Mouse (Mus musculus) MEL (cell line): Measurements from ENCODE around the gene Lyg2. TPM values are rescaled to one million over a fixed set of nuclear protein-coding genes. Genes with fewer than 3 reads are reported as not detected.
A peak's percentile ranks its signal among the peaks of the same experiment; 100 is the strongest.

Experiments
- DNase-seq: peaks from one replicate; pipeline ENCODE4 v3.0.0; 2011; ENCODE audit warnings: low read depth, low spot score
- H3K27ac ChIP-seq: 2 replicates; pipeline ENCODE4 v1.5.1; 2012; ENCODE audit warnings: low read depth, mild to moderate bottlenecking, control low read depth, low read length, moderate library complexity; ENCODE audit not compliant: control insufficient read depth
- H3K27me3 ChIP-seq, 2 experiments: fragments of 150-350 bp in 1 of 2; sonication (generic) in 1 of 2; 2 replicates each; pipeline ENCODE4 v1.6.1; 2012; ENCODE audit warnings: low read length in 2 of 2, mild to moderate bottlenecking in 2 of 2, improper control_type of control experiment in 1 of 2, moderate library complexity in 1 of 2; ENCODE audit not compliant: insufficient read depth in 2 of 2, control insufficient read depth in 1 of 2
- H3K36me3 ChIP-seq, 2 experiments: 2 replicates each; pipeline ENCODE4 v1.6.1; 2012 to 2014; ENCODE audit warnings: low read length in 2 of 2, improper control_type of control experiment in 1 of 2, inconsistent platforms in 1 of 2, mild to moderate bottlenecking in 1 of 2; ENCODE audit not compliant: insufficient read depth in 2 of 2, control insufficient read depth in 1 of 2
- H3K4me1 ChIP-seq, 2 experiments: fragments of 150-350 bp in 1 of 2; sonication (generic) in 1 of 2; 2 replicates each; pipeline ENCODE4 v1.6.1; 2012; ENCODE audit warnings: low read length in 2 of 2, improper control_type of control experiment in 1 of 2, mild to moderate bottlenecking in 1 of 2; ENCODE audit not compliant: insufficient read depth in 2 of 2, control insufficient read depth in 1 of 2
- H3K4me3 ChIP-seq, 2 experiments: fragments of 150-350 bp in 1 of 2; sonication (generic) in 1 of 2; 2 replicates each; pipeline ENCODE4 v1.5.1; 2012; ENCODE audit warnings: low read depth in 2 of 2, low read length in 2 of 2, mild to moderate bottlenecking in 2 of 2, moderate library complexity in 2 of 2, control low read depth in 1 of 2, improper control_type of control experiment in 1 of 2; ENCODE audit not compliant: control insufficient read depth in 1 of 2, insufficient read depth in 1 of 2
- H3K79me2 ChIP-seq: 2 replicates; pipeline ENCODE4 v1.6.1; 2012; ENCODE audit warnings: mild to moderate bottlenecking, low read length, moderate library complexity; ENCODE audit not compliant: control insufficient read depth, poor library complexity, insufficient read depth
- H3K9ac ChIP-seq: 2 replicates; pipeline ENCODE4 v1.6.1; 2012; ENCODE audit warnings: low read depth, mild to moderate bottlenecking, control low read depth, low read length, moderate library complexity; ENCODE audit not compliant: control insufficient read depth, poor library complexity, severe bottlenecking
- H3K9me3 ChIP-seq: fragments of 150-350 bp; sonication (generic); replicated peaks from 2 replicates; pipeline ENCODE4 v1.6.1; 2012; ENCODE audit warnings: mild to moderate bottlenecking, low read length, improper control_type of control experiment, moderate library complexity; ENCODE audit not compliant: insufficient read depth
- CHD2 ChIP-seq: IDR thresholded peaks from 2 replicates; pipeline ENCODE4 v1.6.1; 2011; ENCODE audit warnings: low read length, improper control_type of control experiment
- CTCF ChIP-seq, 3 experiments: IDR thresholded peaks in 2 of 3; conservative IDR thresholded peaks in 1 of 3; 2 replicates each; pipeline ENCODE4 v1.5.1; 2011 to 2012; ENCODE audit warnings: low read length in 3 of 3, low read depth in 2 of 3, mild to moderate bottlenecking in 2 of 3, improper control_type of control experiment in 1 of 3, inconsistent platforms in 1 of 3, mixed read lengths in 1 of 3, moderate library complexity in 1 of 3; ENCODE audit not compliant: control insufficient read depth in 1 of 3, insufficient read depth in 1 of 3, poor library complexity in 1 of 3, severe bottlenecking in 1 of 3
- E2F4 ChIP-seq: IDR thresholded peaks from 2 replicates; pipeline ENCODE4 v1.6.1; 2011; ENCODE audit warnings: low read depth, low read length, improper control_type of control experiment, borderline replicate concordance
- ELF1 ChIP-seq: IDR thresholded peaks from 2 replicates; pipeline ENCODE4 v1.6.1; 2014; ENCODE audit warnings: low read depth, mild to moderate bottlenecking, inconsistent platforms, low read length, improper control_type of control experiment, moderate library complexity
- EP300 ChIP-seq, 2 experiments: IDR thresholded peaks; 2 replicates each; pipeline ENCODE4 v1.6.1; 2011; ENCODE audit warnings: improper control_type of control experiment in 2 of 2, low read length in 2 of 2, low read depth in 1 of 2, mild to moderate bottlenecking in 1 of 2
- GABPA ChIP-seq: IDR thresholded peaks from 2 replicates; pipeline ENCODE4 v1.6.1; 2012; ENCODE audit warnings: low read depth, mild to moderate bottlenecking, inconsistent platforms, low read length, improper control_type of control experiment, moderate library complexity
- GATA1 ChIP-seq: IDR thresholded peaks from 2 replicates; pipeline ENCODE4 v1.6.1; 2011; ENCODE audit warnings: low read depth, low read length, improper control_type of control experiment
- JUND ChIP-seq: IDR thresholded peaks from 2 replicates; pipeline ENCODE4 v1.6.1; 2011; ENCODE audit warnings: low read depth, mild to moderate bottlenecking, improper control_type of control experiment, low read length
- MAFK ChIP-seq: IDR thresholded peaks from 2 replicates; pipeline ENCODE4 v1.6.1; 2011; ENCODE audit warnings: low read depth, mild to moderate bottlenecking, low read length, improper control_type of control experiment, borderline replicate concordance
- MAX ChIP-seq: IDR thresholded peaks from 2 replicates; pipeline ENCODE4 v1.6.1; 2011; ENCODE audit warnings: low read length, improper control_type of control experiment
- MAZ ChIP-seq: IDR thresholded peaks from 2 replicates; pipeline ENCODE4 v1.6.1; 2012; ENCODE audit warnings: low read depth, mild to moderate bottlenecking, inconsistent platforms, low read length, improper control_type of control experiment
- MEF2A ChIP-seq: IDR thresholded peaks from 2 replicates; pipeline ENCODE4 v1.6.1; 2014; ENCODE audit warnings: low read depth, mild to moderate bottlenecking, inconsistent platforms, low read length, improper control_type of control experiment; ENCODE audit not compliant: poor library complexity, insufficient replicate concordance, severe bottlenecking; ENCODE audit errors: extremely low read depth
- MXI1 ChIP-seq: IDR thresholded peaks from 2 replicates; pipeline ENCODE4 v1.6.1; 2011; ENCODE audit warnings: mild to moderate bottlenecking, low read depth, low read length, improper control_type of control experiment
- MYB ChIP-seq: IDR thresholded peaks from 2 replicates; pipeline ENCODE4 v1.6.1; 2011; ENCODE audit warnings: mild to moderate bottlenecking, low read depth, low read length, improper control_type of control experiment
- NELFE ChIP-seq: IDR thresholded peaks from 2 replicates; pipeline ENCODE4 v1.6.1; 2011; ENCODE audit warnings: low read depth, low read length, improper control_type of control experiment
- RAD21 ChIP-seq: IDR thresholded peaks from 2 replicates; pipeline ENCODE4 v1.6.1; 2011; ENCODE audit warnings: mild to moderate bottlenecking, low read depth, low read length, improper control_type of control experiment
- TAL1 ChIP-seq: IDR thresholded peaks from 2 replicates; pipeline ENCODE4 v1.6.1; 2012; ENCODE audit warnings: mild to moderate bottlenecking, inconsistent platforms, low read length, moderate library complexity, mixed read lengths
- ZKSCAN1 ChIP-seq: IDR thresholded peaks from 2 replicates; pipeline ENCODE4 v1.6.1; 2012; ENCODE audit warnings: low read depth, mild to moderate bottlenecking, inconsistent platforms, low read length, improper control_type of control experiment, moderate library complexity
- ZNF384 ChIP-seq: IDR thresholded peaks from 2 replicates; pipeline ENCODE4 v1.6.1; 2012; ENCODE audit warnings: low read depth, mild to moderate bottlenecking, inconsistent platforms, low read length, improper control_type of control experiment
- polyA plus RNA-seq, 2 experiments: library from polyadenylated mRNA; stranded (reverse) in 1 of 2; unstranded in 1 of 2; fragments of >175 nt in 1 of 2; fragments of >200 nt in 1 of 2; gene quantifications; 2 replicates each; pipeline versions ENCODE4 v1.2.1 to v1.2.4; 2012; ENCODE audit warnings: low replicate concordance in 2 of 2, low read depth in 1 of 2; ENCODE audit not compliant: insufficient read length in 2 of 2, insufficient read depth in 1 of 2, missing spikeins in 1 of 2
- total RNA-seq: library from RNA; depleted of rRNA; stranded (reverse); fragments of 300-350 nt; gene quantifications from 2 replicates; pipeline ENCODE4 v1.2.3, GENCODE M21; 2012

Lyg2 gene
- total and polyA plus RNA-seq, 3 experiments = not detected

DNA sequence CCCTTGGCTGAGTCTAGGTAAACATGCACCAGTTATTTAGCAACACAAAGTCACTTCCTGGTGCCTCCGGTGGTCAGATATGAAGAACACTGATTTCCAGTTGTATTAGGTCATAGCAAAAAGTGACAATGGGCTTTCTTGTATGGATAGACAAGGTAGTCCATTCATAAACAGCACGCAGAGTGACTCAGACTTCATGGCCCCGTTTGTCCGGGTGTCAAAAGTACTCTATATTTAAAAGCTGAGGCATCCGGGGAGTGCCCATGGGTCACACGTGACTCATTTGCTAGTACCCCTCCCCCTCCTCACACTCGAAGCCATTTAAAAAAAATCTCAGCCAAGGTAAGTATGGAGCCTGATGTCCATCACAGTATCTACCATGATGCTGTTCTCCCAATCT, 38.5 kb upstream of the Lyg2 start:
- TF ChIP-seq CHD2 (no peak), ZNF384 (no peak), MAZ (no peak)
- H3K27me3 ChIP-seq = peaks cover 7 to 16% of the 10 kb centered on the region in 2 experiments
- DNase-seq = no peak
- no peak overlapping the region for H3K9ac ChIP-seq
- no peak overlapping the region for H3K4me3 ChIP-seq
- no peaks in the 10 kb centered on the region for H3K79me2 ChIP-seq
- H3K9me3 ChIP-seq = no peaks in the 10 kb centered on the region
- no peak overlapping the region for H3K27ac ChIP-seq
- H3K4me1 ChIP-seq = no peaks in the 10 kb centered on the region
- H3K36me3 ChIP-seq = no peaks in the 10 kb centered on the region

DNA sequence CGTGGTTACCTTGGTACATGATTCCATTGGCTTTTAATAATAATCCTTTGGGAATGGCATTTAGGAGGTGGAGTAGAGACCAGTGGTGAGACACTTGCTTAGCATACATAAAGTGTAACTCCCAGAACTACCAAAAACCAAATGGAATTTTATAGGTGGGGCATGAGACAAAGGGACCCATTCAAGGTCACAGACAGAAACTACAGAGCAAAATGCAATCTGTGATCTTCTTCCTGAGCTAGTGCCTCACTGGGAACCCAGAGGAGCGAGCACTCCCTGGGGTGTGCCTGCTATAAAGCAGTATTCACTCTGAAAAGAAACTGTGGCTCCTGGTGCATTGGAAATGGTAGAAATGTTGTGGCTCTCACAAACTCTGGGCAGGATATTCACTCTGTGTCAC, 32.6 kb upstream of the Lyg2 start:
- TF ChIP-seq MAX = no peak
- TF ChIP-seq, all 39 proteins: peak for 0
- no peaks in the 10 kb centered on the region for H3K36me3 ChIP-seq
- no peak for DNase-seq
- H3K27ac ChIP-seq = no peak overlapping the region
- no peaks in the 10 kb centered on the region for H3K79me2 ChIP-seq
- H3K4me1 ChIP-seq = no peaks in the 10 kb centered on the region
- no peak overlapping the region for H3K9ac ChIP-seq
- no peak overlapping the region for H3K4me3 ChIP-seq
- no peaks in the 10 kb centered on the region for H3K9me3 ChIP-seq
- H3K27me3 ChIP-seq = peaks cover 0 to 3% of the 10 kb centered on the region in 2 experiments; a peak in 3 of 4 replicates

DNA sequence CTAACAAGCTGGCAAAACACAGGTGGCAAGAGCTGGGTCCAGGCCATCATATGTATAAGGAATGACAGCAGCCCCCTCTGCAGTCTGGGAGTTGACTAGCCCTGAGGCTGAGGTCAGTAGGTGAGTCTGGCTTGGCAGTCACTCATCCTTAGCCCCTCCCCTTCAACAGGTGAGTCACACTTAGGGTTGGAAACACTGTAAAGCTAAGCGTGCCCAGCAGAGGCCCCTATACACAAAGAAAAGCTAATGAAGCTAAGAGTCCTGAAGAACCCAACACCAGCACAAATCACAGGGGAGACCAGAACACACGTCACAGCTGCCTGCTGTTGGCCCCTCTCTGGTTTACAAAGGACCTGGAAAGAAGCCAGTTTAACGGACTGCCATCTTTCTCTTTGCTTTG, 15.5 kb upstream of the Lyg2 start:
- peak; percentile 18 for DNase-seq
- H3K27me3 ChIP-seq = no peaks in the 10 kb centered on the region
- no peak overlapping the region for H3K27ac ChIP-seq
- peak; percentile 35 for TF ChIP-seq RAD21
- no peak for TF ChIP-seq GATA1
- peak in 1 of 3 experiments; percentile 16; a peak in 1 of 6 replicates for TF ChIP-seq CTCF (IDR thresholded peaks at IDR 0.05 in 2 of 3, conservative IDR thresholded peaks at IDR 0.05 in 1 of 3; ENCODE audit: control insufficient read depth in 1 of 3, insufficient read depth in 1 of 3, low read depth in 2 of 3, low read length in 3 of 3, poor library complexity in 1 of 3, severe bottlenecking in 1 of 3)
- no peak for TF ChIP-seq GABPA
- no peaks in the 10 kb centered on the region for H3K79me2 ChIP-seq
- no peaks in the 10 kb centered on the region for H3K4me1 ChIP-seq
- H3K36me3 ChIP-seq = no peaks in the 10 kb centered on the region
- no peak overlapping the region for H3K4me3 ChIP-seq
- H3K9me3 ChIP-seq = no peaks in the 10 kb centered on the region
- no peak overlapping the region for H3K9ac ChIP-seq

DNA sequence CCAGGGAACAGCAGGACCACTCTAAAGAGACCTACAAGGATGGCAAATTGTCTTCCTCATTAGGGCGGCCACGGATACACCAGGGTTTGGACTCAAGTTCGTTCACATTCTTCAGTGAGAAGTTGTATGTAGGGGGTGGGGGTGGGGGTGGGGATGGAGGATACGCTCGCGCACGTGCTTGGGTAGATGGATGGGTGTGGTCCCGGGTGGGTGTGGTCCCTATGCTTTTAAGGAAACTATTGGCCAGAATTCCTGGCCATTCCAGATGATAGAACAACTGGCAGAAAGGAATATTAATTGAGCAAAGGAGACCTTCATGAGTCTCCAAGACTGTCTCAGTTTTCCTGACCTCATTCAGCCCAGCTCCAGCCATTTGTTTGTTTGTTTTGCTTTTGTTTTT, 9.7 kb upstream of the Lyg2 start:
- no peaks in the 10 kb centered on the region for H3K79me2 ChIP-seq
- TF ChIP-seq ELF1 = no peak
- no peak for TF ChIP-seq NELFE
- no peak for TF ChIP-seq E2F4
- no peak for TF ChIP-seq MAFK
- no peak for TF ChIP-seq ZKSCAN1
- no peak for TF ChIP-seq MEF2A
- TF ChIP-seq MYB = no peak
- no peak for TF ChIP-seq TAL1
- TF ChIP-seq EP300 (IDR thresholded peaks at IDR 0.05; ENCODE audit: low read depth in 1 of 2, low read length in 2 of 2) = no peak
- TF ChIP-seq MXI1 = no peak
- no peak for TF ChIP-seq MAX
- no peak for TF ChIP-seq CTCF (IDR thresholded peaks at IDR 0.05 in 2 of 3, conservative IDR thresholded peaks at IDR 0.05 in 1 of 3; ENCODE audit: control insufficient read depth in 1 of 3, insufficient read depth in 1 of 3, low read depth in 2 of 3, low read length in 3 of 3, poor library complexity in 1 of 3, severe bottlenecking in 1 of 3)
- no peak for TF ChIP-seq JUND
- DNase-seq = no peak
- H3K36me3 ChIP-seq = no peaks in the 10 kb centered on the region
- H3K27ac ChIP-seq = no peak overlapping the region
- no peak overlapping the region for H3K4me3 ChIP-seq
- H3K9ac ChIP-seq = no peak overlapping the region
- H3K4me1 ChIP-seq = no peaks in the 10 kb centered on the region
- peaks cover 2 to 3% of the 10 kb centered on the region in 2 experiments; a peak in 3 of 4 replicates for H3K27me3 ChIP-seq
- no peaks in the 10 kb centered on the region for H3K9me3 ChIP-seq
